Mouse (Mus musculus): Measurements from ENCODE around the gene Dlx4. TPM values are rescaled to one million over a fixed set of nuclear protein-coding genes. Genes with fewer than 3 reads are reported as not detected.
A peak's percentile ranks its signal among the peaks of the same experiment; 100 is the strongest.

Gene Dlx4
- polyA plus RNA-seq, 1 experiment: not detected

GRCm38 (mm10) chr11:95096608-95097373 is 49.3 kb downstream of the Dlx4 start:
- H3K4me3 ChIP-seq (ENCODE audit: insufficient read depth, low read length): no peak overlapping the region
- H3K4me1 ChIP-seq (ENCODE audit: control insufficient read depth, insufficient read depth, low read length): peaks cover 15% of the 10 kb centered on the region
- TF ChIP-seq CTCF (IDR thresholded peaks at IDR 0.05; ENCODE audit: borderline replicate concordance, insufficient read depth, low read length) (no peak), POLR2A (IDR thresholded peaks at IDR 0.05; ENCODE audit: low read depth, low read length) (no peak)
- peak overlapping the region; percentile 60 for H3K27ac ChIP-seq (ENCODE audit: insufficient read depth, low read length)

GRCm38 (mm10) chr11:95095596-95095995 is 50.5 kb downstream of the Dlx4 start:
- H3K27ac ChIP-seq (ENCODE audit: insufficient read depth, low read length): no peak overlapping the region
- no peak overlapping the region for H3K4me3 ChIP-seq (ENCODE audit: insufficient read depth, low read length)
- TF ChIP-seq POLR2A (IDR thresholded peaks at IDR 0.05; ENCODE audit: low read depth, low read length) (no peak), CTCF (IDR thresholded peaks at IDR 0.05; ENCODE audit: borderline replicate concordance, insufficient read depth, low read length) (no peak)
- H3K4me1 ChIP-seq (ENCODE audit: control insufficient read depth, insufficient read depth, low read length): peaks cover 15% of the 10 kb centered on the region

GRCm38 (mm10) chr11:95093077-95093476 is 53.0 kb downstream of the Dlx4 start:
- TF ChIP-seq CTCF (IDR thresholded peaks at IDR 0.05; ENCODE audit: borderline replicate concordance, insufficient read depth, low read length) (no peak), POLR2A (IDR thresholded peaks at IDR 0.05; ENCODE audit: low read depth, low read length) (no peak)
- Histone ChIP-seq H3K4me1 (ENCODE audit: control insufficient read depth, insufficient read depth, low read length) (peaks cover 10% of the 10 kb centered on the region), H3K27ac (ENCODE audit: insufficient read depth, low read length) (no peak overlapping the region), H3K4me3 (ENCODE audit: insufficient read depth, low read length) (no peak overlapping the region)

Other genes starting within 250 kb of the Dlx4 start
- 6,098 and 7,850 TPM in 2 replicates for gene Col1a1, start 210.0 kb downstream of the Dlx4 start, polyA plus RNA-seq (2011; ENCODE audit: insufficient read length, low read depth, missing spikeins)
- gene Hils1, start 178.7 kb downstream of the Dlx4 start, polyA plus RNA-seq (2011; ENCODE audit: insufficient read length, low read depth, missing spikeins): not detected in 2 replicates
- gene Sgca, start 169.9 kb downstream of the Dlx4 start, polyA plus RNA-seq (2011; ENCODE audit: insufficient read length, low read depth, missing spikeins): not detected in 2 replicates
- 44.3 and 61.7 TPM in 2 replicates for gene Ppp1r9b, start 155.2 kb downstream of the Dlx4 start, polyA plus RNA-seq (2011; ENCODE audit: insufficient read length, low read depth, missing spikeins)
- 11.6 and 14.2 TPM in 2 replicates for gene Samd14, start 136.4 kb downstream of the Dlx4 start, polyA plus RNA-seq (2011; ENCODE audit: insufficient read length, low read depth, missing spikeins)
- 8.6 and 10.0 TPM in 2 replicates for gene Pdk2, start 104.9 kb downstream of the Dlx4 start, polyA plus RNA-seq (2011; ENCODE audit: insufficient read length, low read depth, missing spikeins)
- 6.9 and 12.8 TPM in 2 replicates for gene Itga3, start 69.5 kb downstream of the Dlx4 start, polyA plus RNA-seq (2011; ENCODE audit: insufficient read length, low read depth, missing spikeins)
- 0.19 TPM in 1 of 2 replicates, not detected in the other for gene Dlx3, start 26.1 kb downstream of the Dlx4 start, polyA plus RNA-seq (2011; ENCODE audit: insufficient read length, low read depth, missing spikeins)
- not detected in 2 replicates for gene Tac4, start 115.3 kb upstream of the Dlx4 start, polyA plus RNA-seq (2011; ENCODE audit: insufficient read length, low read depth, missing spikeins)
- gene Kat7, start 164.0 kb upstream of the Dlx4 start, polyA plus RNA-seq (2011; ENCODE audit: insufficient read length, low read depth, missing spikeins): 56.1 and 58.4 TPM in 2 replicates
- 7.0 and 8.4 TPM in 2 replicates for gene Fam117a, start 190.8 kb upstream of the Dlx4 start, polyA plus RNA-seq (2011; ENCODE audit: insufficient read length, low read depth, missing spikeins)
- 90.7 and 97.2 TPM in 2 replicates for gene Slc35b1, start 238.4 kb upstream of the Dlx4 start, polyA plus RNA-seq (2011; ENCODE audit: insufficient read length, low read depth, missing spikeins)

Measured in embryonic fibroblast, embryonic 13.5 days (primary cell).